Mouse (Mus musculus) neural tube, embryonic 14.5 days (tissue): ENCODE results near the gene Ppp1r3d. TPM values are rescaled to one million over a fixed set of nuclear protein-coding genes. Genes with fewer than 3 reads are reported as not detected.

ENCODE experiments used
- ATAC-seq: fragments of 200-750 bp; cut with Nextera tagmentation; 2 replicates; pipeline ENCODE4 v1.8.0; 2017; ENCODE audit warnings: low read depth, mild to moderate bottlenecking, moderate TSS enrichment, moderate library complexity
- H3K27ac ChIP-seq: fragments of 300-500 bp; sonication (generic); 2 replicates; pipeline ENCODE4 v1.5.1; 2014; ENCODE audit warnings: low read depth, mild to moderate bottlenecking, control low read depth, low read length, moderate library complexity, mixed read lengths
- H3K27me3 ChIP-seq: fragments of 300-500 bp; sonication (generic); 2 replicates; pipeline ENCODE4 v1.6.1; 2014; ENCODE audit warnings: low read length; ENCODE audit not compliant: control insufficient read depth, insufficient read depth
- H3K36me3 ChIP-seq: fragments of 300-500 bp; sonication (generic); 2 replicates; pipeline ENCODE4 v1.6.1; 2014; ENCODE audit warnings: low read length, mixed read lengths; ENCODE audit not compliant: control insufficient read depth, insufficient read depth
- H3K4me1 ChIP-seq: fragments of 300-500 bp; sonication (generic); 2 replicates; pipeline ENCODE4 v1.6.1; 2014; ENCODE audit warnings: low read length; ENCODE audit not compliant: control insufficient read depth, insufficient read depth
- H3K4me2 ChIP-seq: fragments of 300-500 bp; sonication (generic); 2 replicates; pipeline ENCODE4 v1.6.1; 2014; ENCODE audit warnings: mild to moderate bottlenecking, low read depth, low read length, control low read depth
- H3K4me3 ChIP-seq: fragments of 300-500 bp; sonication (generic); 2 replicates; pipeline ENCODE4 v1.5.1; 2014; ENCODE audit warnings: low read depth, low read length, control low read depth, mixed read lengths
- H3K9ac ChIP-seq: fragments of 300-500 bp; sonication (generic); replicated peaks from 2 replicates; pipeline ENCODE4 v1.6.1; 2014; ENCODE audit warnings: low read depth, mild to moderate bottlenecking, control low read depth, low read length, mixed read lengths
- H3K9me3 ChIP-seq: fragments of 300-500 bp; sonication (generic); 2 replicates; pipeline ENCODE4 v1.6.1; 2016; ENCODE audit warnings: low read length; ENCODE audit not compliant: control insufficient read depth
- WGBS: fragments of 180-500 bp; shearing (Covaris S2); extraction: QIAGEN DNeasy Blood & Tissue Kit; methylation state at CpG from one replicate; pipeline ENCODE4 v1.1.7; 2014; 5-methylcytosine and 5-hydroxymethylcytosine counted together
- polyA plus RNA-seq: library from polyadenylated mRNA; unstranded; fragments of >200 nt; fragmentation: Nextera tagmentation; extraction: Ambion mirVana; gene quantifications from 2 replicates; pipeline ENCODE4 v1.2.1, GENCODE M21; 2014

The Ppp1r3d gene
- polyA plus RNA-seq, 1 experiment from 2014 or later, result 4.3 TPM

DNA sequence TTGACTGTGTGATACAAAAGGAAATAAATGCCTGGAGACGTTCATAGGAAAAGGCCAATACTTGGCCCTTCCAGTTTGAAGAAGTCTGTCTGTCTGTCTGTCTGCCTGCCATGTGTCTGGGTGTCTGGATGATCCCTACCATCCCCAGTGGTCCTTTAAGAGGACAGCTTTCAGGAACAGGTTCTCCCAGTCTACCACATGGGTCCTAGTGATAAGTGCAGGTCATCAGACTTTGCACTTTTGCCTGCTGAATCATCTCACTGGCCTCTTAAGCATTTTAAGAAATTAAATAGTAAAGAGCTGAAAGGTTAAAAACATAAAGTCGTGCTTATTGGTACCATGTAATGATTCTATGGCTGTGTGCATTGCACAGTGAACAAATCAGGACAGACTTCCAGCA is 19.2 kb upstream of the Ppp1r3d start:
- H3K27ac ChIP-seq, result no peak overlapping the region
- H3K4me1 ChIP-seq, result no peaks in the 10 kb centered on the region
- H3K4me3 ChIP-seq, result no peak overlapping the region
- no peaks in the 10 kb centered on the region for H3K9me3 ChIP-seq
- no peaks in the 10 kb centered on the region for H3K27me3 ChIP-seq
- H3K4me2 ChIP-seq, result no peak overlapping the region
- ATAC-seq, result no peak
- no peaks in the 10 kb centered on the region for H3K36me3 ChIP-seq
- WGBS, result 83% methylated on average over 2 of the region's 2 CpGs
- no peak overlapping the region for H3K9ac ChIP-seq

DNA sequence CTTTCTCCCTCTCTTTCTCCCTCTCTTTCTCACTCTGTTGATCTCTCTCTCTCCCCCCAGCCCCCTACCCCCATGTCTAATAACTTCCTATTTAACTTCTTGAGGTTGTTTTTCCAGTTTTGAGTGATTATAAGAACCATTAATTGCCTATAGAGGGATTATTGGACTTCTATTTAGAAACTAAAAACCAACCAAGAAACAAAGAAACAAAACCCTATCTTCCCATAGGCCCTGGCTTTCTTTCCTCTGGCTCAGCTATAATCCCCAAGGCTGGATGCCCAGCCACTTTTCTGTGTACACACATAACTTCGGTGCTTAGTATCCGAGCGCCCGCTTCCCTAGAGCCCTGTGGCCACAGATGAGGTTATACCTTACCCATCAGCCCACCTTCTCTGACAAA is 16.0 kb upstream of the Ppp1r3d start, which contains the start of gene Cdh26:
Gene Cdh26, plus strand, starts transcription at position 301 of the 400 bp plus-strand sequence.
- H3K9ac ChIP-seq, result no peak within 1 kb of the TSS
- no peaks in the 10 kb centered on the region for H3K36me3 ChIP-seq
- H3K27me3 ChIP-seq, result no peaks in the 10 kb centered on the region
- H3K4me2 ChIP-seq, result no peak within 1 kb of the TSS
- no peaks in the 10 kb centered on the region for H3K9me3 ChIP-seq
- 92% methylated on average over 4 of the region's 4 CpGs for WGBS
- no peak within 1 kb of the TSS for H3K4me3 ChIP-seq
- H3K4me1 ChIP-seq, result no peaks in the 10 kb centered on the region
- H3K27ac ChIP-seq, result no peak within 1 kb of the TSS
- ATAC-seq, result no peak

DNA sequence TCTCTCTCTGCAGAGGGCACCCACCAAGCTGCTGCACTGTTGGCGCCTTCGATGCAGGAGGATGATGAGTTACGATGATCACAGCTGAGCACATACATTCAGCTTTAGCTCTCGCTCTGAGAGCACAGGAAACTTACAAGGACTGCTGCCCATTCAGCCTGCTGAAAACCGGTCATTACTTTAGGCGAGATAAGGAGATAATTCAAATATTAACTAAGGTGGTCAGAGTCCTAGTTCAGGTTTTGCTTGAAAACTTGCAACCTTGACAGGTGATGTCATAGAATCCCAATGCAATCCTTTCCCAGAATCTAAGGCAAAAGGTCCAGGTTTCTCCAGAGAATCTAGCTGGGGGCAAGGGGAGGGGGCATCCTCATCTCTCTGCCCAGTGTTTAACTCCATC is 15.2 kb upstream of the Ppp1r3d start:
- Histone ChIP-seq H3K27me3 (no peaks in the 10 kb centered on the region), H3K36me3 (no peaks in the 10 kb centered on the region), H3K27ac (no peak overlapping the region), H3K4me1 (no peaks in the 10 kb centered on the region), H3K9ac (no peak overlapping the region), H3K4me3 (no peak overlapping the region), H3K4me2 (no peak overlapping the region), H3K9me3 (no peaks in the 10 kb centered on the region)
- ATAC-seq, result no peak
- WGBS, result 72% methylated on average over 6 of the region's 6 CpGs

DNA sequence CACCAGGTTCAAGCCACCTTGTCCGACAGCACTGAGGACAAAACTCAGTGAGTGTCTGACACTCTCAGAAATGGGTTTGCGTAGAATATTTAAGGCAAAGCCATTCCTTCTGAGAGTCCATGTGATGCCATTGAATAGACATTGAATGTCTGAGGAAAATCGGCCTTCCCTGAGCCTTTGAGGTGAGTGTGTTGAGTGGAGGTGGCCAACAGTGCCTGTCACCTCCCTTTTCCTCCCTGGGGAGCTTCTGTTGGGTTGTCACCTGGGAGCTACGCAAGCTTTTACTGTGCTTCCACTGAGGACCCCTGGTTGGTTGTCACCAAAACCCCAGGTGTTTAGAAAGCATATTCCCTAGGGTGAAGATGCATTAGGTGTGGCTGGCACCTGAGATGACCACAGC is 14.4 kb upstream of the Ppp1r3d start:
- no peaks in the 10 kb centered on the region for H3K9me3 ChIP-seq
- no peak for ATAC-seq
- 89% methylated on average over 4 of the region's 4 CpGs for WGBS
- no peak overlapping the region for H3K4me2 ChIP-seq
- H3K36me3 ChIP-seq, result no peaks in the 10 kb centered on the region
- no peak overlapping the region for H3K4me3 ChIP-seq
- no peaks in the 10 kb centered on the region for H3K27me3 ChIP-seq
- no peak overlapping the region for H3K9ac ChIP-seq
- H3K4me1 ChIP-seq, result no peaks in the 10 kb centered on the region
- no peak overlapping the region for H3K27ac ChIP-seq

DNA sequence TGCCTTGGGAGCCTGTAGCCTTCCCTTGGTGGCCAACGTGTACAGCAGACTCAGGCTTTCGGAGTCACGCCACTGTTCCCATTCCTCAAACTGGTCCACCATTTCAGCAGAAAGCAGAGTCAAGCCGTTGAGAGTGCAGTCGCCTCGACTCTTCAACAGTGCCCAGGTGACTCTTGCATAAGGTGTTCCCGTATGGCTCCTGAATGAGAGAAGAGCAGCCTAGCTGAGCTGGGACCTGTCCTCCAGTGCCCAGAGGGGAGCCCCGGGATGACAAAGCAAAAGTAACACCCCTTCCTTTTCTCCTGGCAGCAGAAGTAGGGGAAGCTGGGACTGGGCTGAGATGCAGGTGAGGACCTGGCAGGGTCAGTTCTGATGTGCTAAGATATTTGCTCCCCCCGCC is 13.9 kb upstream of the Ppp1r3d start:
- Histone ChIP-seq H3K27ac (no peak overlapping the region), H3K4me2 (no peak overlapping the region), H3K4me3 (no peak overlapping the region), H3K27me3 (no peaks in the 10 kb centered on the region), H3K36me3 (no peaks in the 10 kb centered on the region), H3K9me3 (no peaks in the 10 kb centered on the region), H3K9ac (no peak overlapping the region), H3K4me1 (no peaks in the 10 kb centered on the region)
- no peak for ATAC-seq
- 81% methylated on average over 9 of the region's 9 CpGs for WGBS

DNA sequence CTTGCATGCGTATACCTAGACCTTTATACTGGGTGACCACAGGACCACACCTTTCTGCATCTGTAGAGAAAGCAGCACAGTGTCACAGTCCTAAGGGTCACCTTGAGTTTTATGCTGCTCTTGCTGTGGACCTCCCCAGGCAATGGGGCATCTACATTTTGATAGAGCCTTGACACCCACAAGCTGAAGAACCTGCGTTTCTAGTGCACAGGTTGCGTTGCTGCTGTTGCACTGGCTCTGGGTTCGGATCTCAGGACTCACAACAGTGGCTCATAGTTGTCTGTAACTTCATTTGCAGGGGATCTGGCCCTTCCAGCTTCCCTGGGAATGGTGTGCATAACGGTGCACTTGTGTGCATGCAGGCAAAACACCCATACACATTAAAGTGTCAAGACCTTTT is 12.9 kb upstream of the Ppp1r3d start:
- Histone ChIP-seq H3K27me3 (no peaks in the 10 kb centered on the region), H3K36me3 (no peaks in the 10 kb centered on the region)

DNA sequence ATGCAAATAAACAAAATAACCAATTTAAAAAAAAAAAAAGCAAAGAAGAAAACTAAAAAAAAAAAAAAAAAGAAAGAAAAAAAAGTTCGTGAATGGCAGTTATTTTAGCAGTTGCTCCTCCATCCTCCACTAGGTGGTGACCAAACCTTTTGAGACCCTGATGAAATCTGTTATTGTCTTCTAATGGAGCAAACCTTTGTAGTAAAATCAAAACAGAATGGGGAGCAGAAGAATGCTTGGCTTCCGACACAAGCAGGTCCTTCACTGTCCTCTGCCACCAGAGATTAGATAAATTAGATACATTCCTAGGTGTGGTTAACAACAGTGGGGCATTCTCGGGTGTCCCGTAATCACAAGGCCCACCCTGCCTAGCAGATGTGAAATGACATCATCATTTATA is 12.0 kb upstream of the Ppp1r3d start:
- no peaks in the 10 kb centered on the region for H3K27me3 ChIP-seq
- 53% methylated on average over 4 of the region's 4 CpGs for WGBS
- no peak for ATAC-seq
- no peak overlapping the region for H3K4me2 ChIP-seq
- no peaks in the 10 kb centered on the region for H3K4me1 ChIP-seq
- H3K27ac ChIP-seq, result no peak overlapping the region
- no peak overlapping the region for H3K4me3 ChIP-seq
- H3K9me3 ChIP-seq, result no peaks in the 10 kb centered on the region
- H3K36me3 ChIP-seq, result no peaks in the 10 kb centered on the region
- H3K9ac ChIP-seq, result no peak overlapping the region

More for the DNA sequence above, 12.9 kb upstream of the Ppp1r3d start:
- no peak overlapping the region for H3K9ac ChIP-seq
- 86% methylated on average over 5 of the region's 5 CpGs for WGBS
- no peaks in the 10 kb centered on the region for H3K4me1 ChIP-seq
- H3K4me2 ChIP-seq, result no peak overlapping the region
- no peak overlapping the region for H3K4me3 ChIP-seq
- no peaks in the 10 kb centered on the region for H3K9me3 ChIP-seq
- ATAC-seq, result no peak
- H3K27ac ChIP-seq, result no peak overlapping the region

DNA sequence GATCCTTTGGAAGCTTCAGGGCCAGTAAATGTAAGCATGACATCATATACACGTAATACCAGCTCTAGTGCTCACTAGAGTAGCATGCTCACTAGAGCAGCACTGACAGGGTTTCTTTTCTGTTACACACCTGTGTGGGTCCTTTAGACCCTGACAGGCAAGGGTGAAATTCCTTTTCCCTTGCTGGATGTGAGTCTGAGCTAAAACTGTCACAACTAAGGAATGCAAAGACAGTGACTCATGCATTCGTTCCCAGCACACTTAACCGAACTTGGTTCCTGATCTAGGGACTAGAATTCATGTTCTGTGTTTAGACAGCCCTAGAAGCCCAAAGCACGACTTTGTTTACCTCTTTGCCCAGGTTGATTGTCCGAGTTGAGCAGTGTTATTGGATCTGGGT is 9.0 kb upstream of the Ppp1r3d start:
- H3K4me3 ChIP-seq, result no peak overlapping the region
- 86% methylated on average over 5 of the region's 5 CpGs for WGBS
- H3K36me3 ChIP-seq, result no peaks in the 10 kb centered on the region
- no peaks in the 10 kb centered on the region for H3K4me1 ChIP-seq
- H3K9ac ChIP-seq, result no peak overlapping the region
- no peak overlapping the region for H3K4me2 ChIP-seq
- no peak overlapping the region for H3K27ac ChIP-seq
- no peak for ATAC-seq
- H3K27me3 ChIP-seq, result no peaks in the 10 kb centered on the region
- H3K9me3 ChIP-seq, result no peaks in the 10 kb centered on the region

DNA sequence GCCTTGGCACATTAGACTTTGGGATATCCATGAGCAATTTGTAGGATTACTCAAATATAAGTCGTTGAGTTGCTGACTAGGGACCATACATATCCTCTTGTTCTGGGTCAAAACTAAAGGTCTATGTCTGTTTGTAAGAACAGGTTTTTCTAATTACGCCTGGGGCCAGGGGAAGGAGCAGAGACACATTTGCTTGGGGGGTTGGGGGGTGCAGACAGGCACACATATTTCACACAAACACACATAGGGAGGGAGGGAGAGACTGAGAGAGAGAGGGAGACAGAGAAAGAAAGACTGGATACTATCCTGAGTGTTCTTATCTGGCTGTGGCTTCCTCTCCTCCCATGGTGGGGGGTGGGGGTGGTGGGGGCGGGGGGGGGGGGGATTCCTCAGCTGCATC is 7.9 kb upstream of the Ppp1r3d start:
- Histone ChIP-seq H3K4me3 (no peak overlapping the region), H3K9me3 (no peaks in the 10 kb centered on the region), H3K27me3 (no peaks in the 10 kb centered on the region), H3K4me2 (no peak overlapping the region), H3K4me1 (no peaks in the 10 kb centered on the region), H3K9ac (no peak overlapping the region), H3K36me3 (no peaks in the 10 kb centered on the region), H3K27ac (no peak overlapping the region; the same call in 1 of the 2 replicates)
- whole genome bisulfite sequencing, result 43% methylated on average over 3 of the region's 3 CpGs
- no peak for ATAC-seq

DNA sequence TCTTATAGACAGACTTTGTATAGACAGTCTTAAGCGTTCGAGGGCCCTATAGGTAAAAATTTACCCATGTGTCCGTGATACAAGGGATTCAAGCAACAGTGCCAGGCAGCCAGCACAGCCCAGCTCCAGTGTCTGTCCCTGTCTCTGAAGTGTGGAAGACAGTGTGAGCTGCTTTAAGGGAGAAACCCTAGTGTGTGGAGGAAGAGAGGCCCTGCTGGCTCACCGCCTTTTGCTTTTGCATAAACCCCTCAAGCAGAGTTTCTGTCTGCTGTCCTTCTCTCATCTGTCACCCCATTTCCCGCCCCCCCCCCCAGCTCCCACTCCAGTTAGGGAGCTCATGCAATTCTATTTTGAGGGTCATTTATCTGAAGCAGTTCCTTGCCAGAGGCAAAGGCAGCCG is 7.3 kb upstream of the Ppp1r3d start:
- H3K4me2 ChIP-seq, result no peak overlapping the region
- no peaks in the 10 kb centered on the region for H3K36me3 ChIP-seq
- no peaks in the 10 kb centered on the region for H3K4me1 ChIP-seq
- H3K9me3 ChIP-seq, result no peaks in the 10 kb centered on the region
- no peak overlapping the region for H3K27ac ChIP-seq
- no peaks in the 10 kb centered on the region for H3K27me3 ChIP-seq
- H3K4me3 ChIP-seq, result no peak overlapping the region
- H3K9ac ChIP-seq, result no peak overlapping the region
- no peak for ATAC-seq
- WGBS, result 49% methylated on average over 6 of the region's 6 CpGs
